Mouse (Mus musculus) liver, postnatal 0 days (tissue): ENCODE measurements at regions not wholly inside any gene's neighbourhood (a gene's known extent, or its start where the extent isn't known, plus 50 kb on each side); places are given as distances from the start of the nearest gene placed in this dataset.

Experiments
- ATAC-seq: fragments of 200-750 bp; cut with Nextera tagmentation; 2 replicates; pipeline ENCODE4 v1.8.0; 2017; ENCODE audit warnings: mild to moderate bottlenecking, moderate library complexity
- DNase-seq: peaks from one replicate; pipeline ENCODE4 v3.0.0-alpha.2; 2016
- H3K27ac ChIP-seq: fragments of 300-500 bp; sonication (generic); 2 replicates; pipeline ENCODE4 v1.5.1; 2014; ENCODE audit warnings: antibody characterized with exemption, moderate library complexity, mild to moderate bottlenecking, low read depth
- H3K27me3 ChIP-seq: fragments of 300-500 bp; sonication (generic); 2 replicates; pipeline ENCODE4 v1.6.1; 2014; ENCODE audit warnings: low read length, control low read depth, mixed read lengths; ENCODE audit not compliant: insufficient read depth
- H3K36me3 ChIP-seq: fragments of 300-500 bp; sonication (generic); replicated peaks from 2 replicates; pipeline ENCODE4 v1.6.1; 2014; ENCODE audit warnings: mild to moderate bottlenecking, control low read depth, low read length, moderate library complexity, mixed read lengths; ENCODE audit not compliant: insufficient read depth
- H3K4me1 ChIP-seq: fragments of 300-500 bp; sonication (generic); 2 replicates; pipeline ENCODE4 v1.6.1; 2014; ENCODE audit warnings: antibody characterized with exemption, mild to moderate bottlenecking, control low read depth; ENCODE audit not compliant: insufficient read depth
- H3K4me2 ChIP-seq: fragments of 300-500 bp; sonication (generic); 2 replicates; pipeline ENCODE4 v1.6.1; 2014; ENCODE audit warnings: low read depth, mild to moderate bottlenecking, low read length, moderate library complexity, mixed read lengths
- H3K4me3 ChIP-seq: fragments of 300-500 bp; sonication (generic); 2 replicates; pipeline ENCODE4 v1.5.1; 2014; ENCODE audit warnings: low read depth, low read length
- H3K9ac ChIP-seq: fragments of 300-500 bp; sonication (generic); replicated peaks from 2 replicates; pipeline ENCODE4 v1.6.1; 2014; ENCODE audit warnings: mild to moderate bottlenecking, moderate library complexity
- H3K9me3 ChIP-seq: fragments of 300-500 bp; sonication (generic); 2 replicates; pipeline ENCODE4 v1.6.1; 2016; ENCODE audit warnings: mild to moderate bottlenecking, control low read depth, low read length, mixed read lengths
- CTCF ChIP-seq: sonication (generic); IDR thresholded peaks from 2 replicates; pipeline ENCODE4 v1.5.1; 2016; ENCODE audit warnings: antibody characterized with exemption, low read depth
- EP300 ChIP-seq: IDR thresholded peaks from 2 replicates; pipeline ENCODE4 v1.6.1; 2016; ENCODE audit warnings: antibody characterized with exemption, low read depth, mild to moderate bottlenecking
- WGBS: fragments of 180-500 bp; shearing (Covaris S2); extraction: QIAGEN DNeasy Blood & Tissue Kit; methylation state at CpG from one replicate; pipeline ENCODE4 v1.1.7; 2014; ENCODE audit not compliant: insufficient replicate concordance; 5-methylcytosine and 5-hydroxymethylcytosine counted together

GRCm38 (mm10) chr17:4353018-4353417, 641.1 kb upstream of the Arid1b start:
- Histone ChIP-seq H3K4me3 (no peak overlapping the region), H3K9ac (no peak overlapping the region), H3K9me3 (no peaks in the 10 kb centered on the region), H3K27me3 (no peaks in the 10 kb centered on the region), H3K27ac (no peak overlapping the region), H3K36me3 (no peaks in the 10 kb centered on the region), H3K4me1 (no peaks in the 10 kb centered on the region), H3K4me2 (no peak overlapping the region)
- WGBS = 44% methylated on average over 1 of the region's 1 CpGs
- DNase-seq (no peak), ATAC-seq (no peak)
- TF ChIP-seq EP300 (no peak), CTCF (no peak)

GRCm38 (mm10) chr17:4355506-4356218, 638.5 kb upstream of the Arid1b start:
- TF ChIP-seq CTCF (no peak), EP300 (no peak)
- H3K4me3 ChIP-seq = no peak overlapping the region
- H3K27me3 ChIP-seq = no peaks in the 10 kb centered on the region
- H3K4me2 ChIP-seq = no peak overlapping the region
- no peaks in the 10 kb centered on the region for H3K4me1 ChIP-seq
- H3K36me3 ChIP-seq = no peaks in the 10 kb centered on the region
- H3K9ac ChIP-seq = no peak overlapping the region
- no peak for DNase-seq
- H3K9me3 ChIP-seq = no peaks in the 10 kb centered on the region
- H3K27ac ChIP-seq = no peak overlapping the region
- ATAC-seq = no peak
- 69% methylated on average over 5 of the region's 5 CpGs for WGBS

- Histone ChIP-seq H3K27me3 (no peaks in the 10 kb centered on the region), H3K27ac (no peak overlapping the region), H3K4me3 (no peak overlapping the region), H3K4me1 (no peaks in the 10 kb centered on the region), H3K9me3 (no peaks in the 10 kb centered on the region), H3K4me2 (no peak overlapping the region), H3K9ac (no peak overlapping the region), H3K36me3 (no peaks in the 10 kb centered on the region)
- DNase-seq = no peak
- no peak for ATAC-seq
- TF ChIP-seq CTCF (no peak), EP300 (no peak)
- WGBS = 59% methylated on average over 4 of the region's 4 CpGs
Measured at GRCm38 (mm10) chr17:4360413-4361320, 633.5 kb upstream of the Arid1b start.

GRCm38 (mm10) chr17:4365811-4366210, 628.3 kb upstream of the Arid1b start:
- DNase-seq (no peak), ATAC-seq (no peak)
- Histone ChIP-seq H3K4me2 (no peak overlapping the region), H3K27ac (no peak overlapping the region), H3K4me1 (no peaks in the 10 kb centered on the region), H3K9ac (no peak overlapping the region), H3K4me3 (no peak overlapping the region), H3K36me3 (no peaks in the 10 kb centered on the region), H3K27me3 (no peaks in the 10 kb centered on the region), H3K9me3 (no peaks in the 10 kb centered on the region)
- TF ChIP-seq CTCF (no peak), EP300 (no peak)

GRCm38 (mm10) chr17:4380449-4380848, 613.7 kb upstream of the Arid1b start:
- Histone ChIP-seq H3K4me1 (no peaks in the 10 kb centered on the region), H3K4me2 (no peak overlapping the region), H3K4me3 (no peak overlapping the region), H3K9ac (no peak overlapping the region), H3K27me3 (no peaks in the 10 kb centered on the region), H3K36me3 (no peaks in the 10 kb centered on the region), H3K27ac (no peak overlapping the region), H3K9me3 (no peaks in the 10 kb centered on the region)
- 79% methylated on average over 1 of the region's 1 CpGs for WGBS
- ATAC-seq (no peak), DNase-seq (no peak)
- TF ChIP-seq EP300 = no peak
- no peak for TF ChIP-seq CTCF

- H3K27me3 ChIP-seq = no peaks in the 10 kb centered on the region
- DNase-seq = no peak
- no peaks in the 10 kb centered on the region for H3K4me1 ChIP-seq
- no peaks in the 10 kb centered on the region for H3K9me3 ChIP-seq
- H3K36me3 ChIP-seq = no peaks in the 10 kb centered on the region
- H3K27ac ChIP-seq = no peak overlapping the region
- ATAC-seq = peak; percentile 62
- TF ChIP-seq CTCF (no peak), EP300 (peak; percentile 89)
- no peak overlapping the region for H3K9ac ChIP-seq
- no peak overlapping the region for H3K4me3 ChIP-seq
- no peak overlapping the region for H3K4me2 ChIP-seq
Measured at GRCm38 (mm10) chr17:4380873-4381272, 613.3 kb upstream of the Arid1b start.
